Mouse (Mus musculus): Measurements from ENCODE around the gene Mapk1ip1.
A peak's percentile ranks its signal among the peaks of the same experiment; 100 is the strongest.

Gene Mapk1ip1

DNA sequence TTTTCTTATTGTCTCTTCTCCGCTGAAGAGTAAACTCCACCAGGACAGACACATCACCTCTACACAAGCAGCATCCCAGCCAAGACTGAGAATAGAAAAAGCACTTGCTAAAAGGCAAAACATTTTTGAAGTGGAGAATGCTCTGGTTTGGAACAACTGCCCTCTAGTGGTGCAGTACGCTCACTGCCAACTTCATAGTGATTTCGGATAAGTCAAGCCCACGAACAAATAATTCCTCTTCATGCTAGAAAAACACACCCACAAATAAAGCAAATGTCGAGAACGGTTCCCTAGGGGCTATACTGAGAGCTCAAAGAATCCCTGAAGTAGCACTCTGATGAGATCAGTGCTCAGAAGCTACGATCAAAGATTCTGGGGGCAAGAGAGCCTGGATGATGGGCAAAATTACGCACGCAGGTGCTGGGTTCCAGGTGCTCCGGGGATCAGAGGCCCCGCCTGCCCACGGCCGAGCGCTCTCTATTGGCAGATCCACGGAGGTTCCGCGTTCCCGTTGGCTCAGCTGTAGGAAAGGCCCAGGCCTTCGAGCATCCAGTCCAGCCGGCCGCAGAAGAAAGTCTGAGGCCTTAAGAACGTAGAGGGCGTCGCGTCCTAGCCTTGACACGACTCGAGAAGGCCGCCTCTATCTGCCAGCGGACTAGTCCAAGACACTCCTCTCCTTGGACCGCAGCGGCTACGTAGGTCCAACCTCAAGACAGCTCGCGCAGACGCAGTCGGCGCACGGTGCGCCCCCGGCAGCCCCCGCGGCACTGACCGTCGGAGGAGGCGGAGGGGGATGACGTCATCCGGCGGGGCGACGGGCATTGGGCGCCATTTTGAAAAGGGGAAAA is at the start of gene Mapk1ip1, which contains the start of gene Ppp2r2d:
Gene Mapk1ip1 (minus strand): TSS at position 730 of the 848 bp plus-strand sequence.
Gene Ppp2r2d (plus strand): TSS at position 536 of the 848 bp plus-strand sequence.
- DNase-seq, result peak; percentile 97

DNA sequence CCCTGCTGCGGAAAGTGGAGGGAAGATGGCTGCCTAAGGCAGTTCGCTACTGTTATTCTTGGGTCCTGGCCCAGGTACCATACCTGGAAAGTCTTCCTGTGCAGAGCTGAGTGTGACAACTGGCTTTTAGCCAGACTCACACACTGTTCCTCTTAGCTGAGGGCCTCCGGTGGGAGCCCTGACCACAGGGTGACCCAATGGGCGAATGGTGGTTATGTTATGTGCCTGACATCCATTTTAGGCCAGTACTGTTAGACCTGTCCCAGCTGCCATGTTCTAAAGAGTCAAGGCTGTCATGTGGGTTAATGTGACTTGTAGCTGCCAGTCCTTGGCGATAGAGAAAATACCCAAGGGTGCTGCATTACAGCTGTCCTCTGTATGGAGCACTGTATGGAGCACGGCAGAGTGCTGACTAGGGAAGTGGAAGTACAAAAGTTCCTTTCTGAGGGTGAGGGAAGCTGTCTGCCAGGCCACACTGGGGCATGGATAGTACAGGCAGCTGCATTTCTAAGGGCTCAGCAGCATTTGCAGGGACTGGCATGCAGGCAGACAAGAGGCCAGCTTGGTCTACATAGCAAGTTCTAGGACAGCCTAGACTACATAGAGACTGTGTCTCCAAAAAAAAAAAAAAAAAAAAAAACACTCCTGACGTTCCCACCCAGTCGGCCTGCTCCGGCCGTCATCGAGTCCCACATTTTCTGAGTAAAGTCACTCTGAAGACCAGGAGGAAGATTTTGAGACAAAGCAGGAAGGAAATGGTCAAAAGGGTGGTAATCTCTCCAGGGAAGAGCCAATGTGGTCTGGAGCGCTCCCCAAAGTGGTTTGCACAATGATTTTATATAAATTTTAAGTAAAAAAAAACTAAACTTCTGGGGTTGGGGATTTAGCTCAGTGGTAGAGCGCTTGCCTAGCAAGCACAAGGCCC is 39.6 kb upstream of the Mapk1ip1 start:
- no peak for DNase-seq

DNA sequence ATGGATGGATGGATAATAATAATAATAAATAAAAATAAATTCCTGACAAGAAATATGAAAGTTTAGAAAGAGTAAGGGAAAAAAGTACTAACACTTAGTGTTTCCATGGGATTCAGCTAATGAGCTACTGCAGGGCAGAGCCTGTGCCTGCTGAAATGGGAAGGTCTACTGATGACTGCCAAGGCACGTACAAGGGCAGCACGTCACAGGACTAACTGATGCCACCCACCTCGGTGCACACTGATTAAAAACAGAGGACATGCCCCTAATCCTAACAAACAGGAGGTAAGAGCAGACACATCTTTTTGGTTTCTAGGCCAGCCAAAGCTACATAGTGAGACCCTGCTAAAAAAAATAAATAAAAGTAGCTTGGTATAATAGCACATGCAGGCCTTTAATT is 37.7 kb upstream of the Mapk1ip1 start:
- DNase-seq, result no peak

DNA sequence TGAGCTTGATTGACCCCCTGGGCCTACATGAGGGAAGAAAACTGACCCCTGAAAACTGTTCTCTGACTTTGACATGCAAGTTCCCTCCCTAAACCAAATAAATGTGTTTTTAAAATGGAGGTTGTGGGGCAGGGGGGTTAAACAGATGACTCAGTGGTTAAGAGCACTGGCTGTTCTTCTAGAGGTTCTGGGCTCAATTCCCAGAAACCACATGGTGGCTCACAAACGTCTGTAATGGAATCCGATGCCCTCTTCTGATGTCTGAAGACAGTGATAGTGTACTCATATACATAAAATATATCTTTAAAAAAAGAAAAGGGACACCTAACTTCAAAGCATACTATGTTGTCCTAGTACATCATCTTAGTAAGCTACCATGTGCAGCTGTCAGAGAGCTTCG is 29.0 kb upstream of the Mapk1ip1 start:
- DNase-seq, result no peak

DNA sequence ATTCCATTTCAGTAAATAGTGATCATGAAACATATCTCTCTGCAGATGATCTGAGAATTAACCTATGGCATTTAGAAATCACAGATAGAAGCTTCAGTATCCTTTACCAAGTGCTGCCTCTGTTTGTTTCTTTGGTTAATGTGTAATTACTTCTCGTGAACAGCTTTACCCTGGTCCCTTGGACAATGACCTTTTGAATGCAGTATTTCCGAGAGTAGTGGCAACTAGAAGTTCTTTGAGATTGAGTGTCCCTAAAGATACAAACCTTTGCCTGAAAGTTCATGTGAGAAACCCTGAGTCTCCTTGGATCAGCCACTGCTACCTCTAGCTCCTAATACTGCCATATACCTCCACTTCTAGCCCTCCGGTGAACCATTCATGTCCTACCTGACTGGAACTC is 26.9 kb upstream of the Mapk1ip1 start:
- no peak for DNase-seq

DNA sequence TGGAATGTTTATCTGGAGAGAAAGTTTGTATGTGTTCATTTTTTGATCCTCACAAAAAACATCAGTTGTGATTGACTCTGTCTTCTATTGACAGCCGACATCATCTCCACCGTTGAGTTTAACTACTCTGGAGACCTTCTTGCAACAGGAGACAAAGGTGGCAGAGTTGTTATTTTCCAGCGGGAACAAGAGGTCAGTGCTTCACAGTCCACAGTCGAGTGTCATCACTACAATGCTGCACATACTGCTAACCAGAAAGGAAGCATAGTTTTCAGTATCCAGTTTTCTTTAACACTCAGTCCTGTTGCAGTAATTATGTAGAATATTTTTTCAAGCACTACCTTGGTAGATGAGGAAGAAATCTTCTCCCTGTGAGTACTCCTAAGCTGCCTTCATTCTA is 22.2 kb upstream of the Mapk1ip1 start:
- DNase-seq, result no peak

DNA sequence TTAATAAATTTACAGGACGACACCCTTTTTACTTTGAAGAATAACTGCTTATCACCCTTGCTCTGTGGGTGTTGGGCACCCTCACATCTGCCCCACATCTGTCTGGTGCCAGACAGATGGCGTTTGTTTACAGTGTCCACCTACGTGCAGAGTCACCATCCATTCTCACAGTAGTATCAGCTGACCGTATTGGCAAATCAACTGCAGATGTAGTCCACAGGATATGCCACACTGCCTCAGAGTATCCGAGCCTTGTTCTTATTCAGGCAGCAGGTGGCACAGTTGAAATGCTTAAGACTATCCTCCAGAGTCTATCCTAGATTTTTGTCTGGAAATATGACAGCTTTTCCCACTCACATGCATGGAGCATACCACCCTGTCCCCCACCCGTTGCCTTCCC is 21.2 kb upstream of the Mapk1ip1 start:
- no peak for DNase-seq

DNA sequence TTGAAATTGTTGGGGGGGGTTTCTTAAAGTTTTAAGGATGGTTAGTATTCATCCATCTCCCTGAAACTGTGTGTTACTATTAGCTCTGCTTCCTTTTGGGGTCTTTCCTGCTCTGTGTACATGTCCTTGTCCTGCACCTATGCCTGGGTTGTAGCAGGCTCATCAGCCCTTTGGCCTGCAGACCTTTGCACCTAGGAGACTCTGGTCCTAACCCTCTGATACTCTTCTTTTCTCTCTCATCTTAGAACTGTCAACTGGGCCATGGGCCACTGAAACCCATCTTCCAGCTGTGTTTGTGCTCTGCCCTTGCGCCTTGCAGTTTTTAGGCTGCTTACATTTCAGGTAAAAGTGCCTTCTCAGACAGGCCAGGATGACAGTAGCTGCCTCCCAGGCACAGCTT is 18.7 kb upstream of the Mapk1ip1 start:
- DNase-seq, result no peak

DNA sequence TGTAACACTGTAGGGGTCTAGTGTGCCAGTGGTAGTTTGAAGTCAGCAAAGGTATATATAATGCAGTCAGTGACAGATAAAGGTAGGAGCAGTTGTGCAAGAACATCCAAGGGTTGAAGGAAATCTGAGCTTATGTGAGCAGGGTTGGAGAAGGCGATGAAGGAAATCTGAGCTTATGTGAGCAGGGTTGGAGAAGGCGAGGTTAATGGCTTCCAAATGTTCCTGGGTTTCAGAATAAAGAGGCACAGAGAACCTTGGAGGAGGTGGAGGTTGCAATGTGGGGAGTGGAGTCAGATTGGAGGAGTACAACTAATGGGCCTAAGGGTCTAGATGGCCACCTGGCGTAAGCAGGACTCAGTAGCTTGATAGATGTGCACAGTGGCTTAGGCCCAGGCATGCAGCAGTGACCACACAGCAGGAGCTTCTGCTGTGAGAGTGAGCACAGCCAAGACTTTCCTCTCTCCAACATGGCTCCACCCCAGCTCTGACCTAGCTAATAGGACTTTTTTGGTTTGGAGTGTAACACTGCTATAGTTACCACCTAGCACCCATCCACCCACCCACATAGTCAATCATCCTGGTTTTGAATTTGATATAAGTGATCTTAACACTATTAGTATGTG is 18.0 kb upstream of the Mapk1ip1 start:
- no peak for DNase-seq

DNA sequence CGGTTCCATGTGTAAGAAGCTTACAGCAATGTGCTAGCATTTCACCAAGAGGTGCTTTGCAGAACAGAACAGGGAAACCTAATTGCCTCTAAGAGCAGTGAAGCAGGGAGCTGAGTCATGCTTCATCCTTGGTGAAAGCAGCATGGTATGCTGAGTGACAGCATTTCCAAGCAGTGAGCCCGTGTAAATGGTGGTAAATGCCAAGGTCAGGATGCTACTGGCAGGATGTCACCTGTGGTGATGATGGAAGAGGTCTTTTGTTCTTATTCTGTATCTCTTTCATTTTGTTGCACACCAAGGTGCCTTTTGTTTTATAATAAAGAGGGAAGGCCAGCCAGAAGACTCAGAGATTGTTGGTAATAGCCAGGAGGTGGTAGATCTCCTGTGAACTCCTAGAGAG is 10.6 kb upstream of the Mapk1ip1 start:
- DNase-seq, result no peak

DNA sequence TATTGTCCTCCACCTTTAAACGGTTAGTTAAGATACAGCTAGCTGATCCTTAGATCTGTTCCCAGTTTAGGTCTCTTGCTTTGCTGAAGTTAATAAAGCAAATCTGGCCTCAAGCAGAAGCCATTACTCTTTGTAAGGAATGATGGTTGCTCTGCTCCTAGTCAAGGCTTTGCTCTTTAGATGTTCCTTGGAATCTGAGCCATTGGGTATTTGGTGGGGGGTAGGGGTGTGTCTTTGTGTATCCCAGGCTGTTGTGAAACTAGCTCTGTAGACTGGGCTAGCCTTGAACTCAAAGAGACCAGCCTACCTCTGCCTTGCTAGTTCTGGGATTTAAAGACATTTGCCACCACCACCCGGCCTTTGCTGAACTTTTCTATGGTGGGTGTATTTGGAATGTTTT is 8.1 kb upstream of the Mapk1ip1 start:
- DNase-seq, result no peak

DNA sequence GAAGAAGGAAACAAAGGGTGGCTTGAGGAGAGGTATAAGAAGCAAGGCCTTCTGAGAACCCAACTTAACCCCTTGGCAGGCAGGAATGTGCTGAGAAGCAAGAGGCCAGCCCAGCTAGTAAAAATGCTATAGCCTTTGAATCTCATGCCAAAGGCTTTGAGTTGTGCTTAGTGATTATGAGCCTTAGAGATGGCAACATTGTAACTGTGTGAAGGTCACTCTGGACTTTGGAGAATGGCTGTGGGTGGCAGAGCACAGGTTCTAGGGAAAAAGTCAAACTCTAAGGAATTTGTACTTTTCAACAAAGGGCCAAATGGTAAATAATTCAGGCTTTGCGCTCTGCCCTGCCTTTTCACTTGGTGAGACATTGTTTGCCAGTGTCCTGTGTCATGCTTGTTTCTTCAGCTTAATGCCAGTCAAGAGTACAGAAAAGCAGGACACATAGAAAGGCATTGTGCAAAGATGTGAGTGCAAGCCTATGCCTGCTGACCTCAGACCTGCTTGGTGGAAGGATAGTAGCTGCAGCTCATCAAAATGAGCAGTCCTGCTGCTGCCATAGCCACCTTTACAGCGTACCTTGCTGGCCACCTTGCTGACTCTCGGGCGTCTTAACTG is 7.5 kb upstream of the Mapk1ip1 start:
- DNase-seq, result no peak

DNA sequence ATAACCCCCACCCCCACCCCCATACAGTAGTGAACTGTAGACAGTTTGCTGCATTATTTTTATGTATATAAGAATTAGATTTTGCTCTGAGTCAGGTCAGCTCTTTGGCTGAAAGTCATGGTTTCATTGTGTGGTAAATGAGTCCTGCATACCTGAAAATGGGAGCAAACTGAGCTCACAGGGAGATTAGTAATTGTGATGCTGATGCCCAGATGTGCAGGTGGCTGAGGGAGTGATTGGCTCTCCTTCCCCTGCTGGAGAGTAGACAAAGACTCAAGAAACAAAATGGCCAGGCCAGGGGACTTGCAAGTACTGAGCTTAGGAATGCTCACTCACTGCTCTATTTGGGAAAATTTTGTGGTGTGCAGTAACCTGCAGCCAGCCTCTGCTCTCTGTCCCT is 4.0 kb upstream of the Mapk1ip1 start:
- no peak for DNase-seq

DNA sequence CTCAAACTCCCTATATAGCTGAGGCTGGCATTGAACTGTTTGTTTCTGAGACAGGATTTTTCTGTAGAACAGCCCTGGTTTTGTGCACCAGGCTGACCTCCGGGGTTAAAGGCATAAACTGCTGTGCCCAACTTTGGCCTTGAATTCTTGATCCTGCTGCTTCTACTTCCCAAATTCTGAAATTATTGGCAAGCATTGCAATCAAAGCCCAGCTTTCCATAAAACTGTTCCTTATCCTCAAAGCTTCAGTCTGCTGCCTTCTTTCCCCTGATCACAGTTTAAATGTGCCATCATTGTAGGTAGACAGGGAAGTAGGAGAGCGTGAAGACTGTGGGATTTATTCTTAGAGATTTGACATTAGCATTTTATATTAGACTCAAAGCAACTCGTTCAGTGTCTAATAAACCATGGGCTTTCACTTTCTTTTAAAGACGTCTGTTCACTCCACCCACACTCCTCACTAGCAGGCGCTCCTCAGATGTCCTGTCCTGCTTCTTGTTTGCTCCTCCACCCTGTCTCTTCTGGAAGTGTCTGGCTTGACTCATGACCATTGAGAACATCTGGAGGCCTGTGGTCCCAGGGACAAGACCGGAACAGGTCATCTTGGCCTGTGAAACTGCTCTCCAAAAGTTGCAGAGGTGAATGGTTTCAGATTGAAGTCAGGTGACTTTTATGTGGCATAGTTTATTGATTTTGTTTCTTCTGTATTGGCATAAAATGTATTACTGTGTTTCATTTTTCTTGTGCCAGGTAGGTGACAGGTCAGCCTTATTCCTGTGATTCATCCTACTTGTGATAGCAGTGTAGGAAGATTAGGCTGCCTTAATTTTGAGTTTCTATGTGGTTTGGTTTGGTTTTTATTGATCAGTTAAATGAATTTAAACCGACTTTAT is 2.2 kb upstream of the Mapk1ip1 start:
- no peak for DNase-seq

DNA sequence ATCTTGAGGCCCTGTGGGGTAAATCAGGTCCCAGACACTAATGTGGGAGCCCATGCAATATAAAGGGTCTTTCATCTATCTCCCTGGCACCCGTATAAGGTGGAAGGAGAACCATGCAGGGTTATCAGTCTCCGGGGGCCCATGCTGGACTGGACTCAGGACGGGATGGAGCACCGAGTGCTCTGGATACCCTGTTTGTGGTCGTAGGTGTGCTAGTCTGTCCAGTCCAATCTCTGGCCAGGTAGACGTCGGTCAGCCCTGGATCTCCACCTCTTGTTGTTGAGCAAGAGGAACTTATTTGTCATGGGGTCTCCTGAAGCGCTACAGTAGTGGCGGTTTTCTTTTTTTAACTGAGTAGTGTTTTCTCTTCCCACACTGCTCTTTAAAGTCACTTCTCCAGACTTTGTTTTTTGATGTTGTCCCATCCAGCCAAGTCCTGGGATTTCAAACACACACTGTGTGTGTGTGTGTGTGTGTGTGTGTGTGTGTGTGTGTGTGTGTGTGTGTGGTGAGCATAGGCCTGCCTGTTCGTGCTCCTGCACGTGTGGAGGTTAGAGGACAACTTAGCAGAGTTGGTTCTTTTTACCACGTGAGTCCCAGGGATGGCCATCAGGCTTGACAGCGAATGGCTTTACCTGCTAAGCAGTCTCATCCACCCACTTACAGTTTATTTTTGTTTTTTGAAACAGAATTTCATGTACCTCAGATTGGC is 1.4 kb upstream of the Mapk1ip1 start:
- peak; percentile 19 for DNase-seq

DNA sequence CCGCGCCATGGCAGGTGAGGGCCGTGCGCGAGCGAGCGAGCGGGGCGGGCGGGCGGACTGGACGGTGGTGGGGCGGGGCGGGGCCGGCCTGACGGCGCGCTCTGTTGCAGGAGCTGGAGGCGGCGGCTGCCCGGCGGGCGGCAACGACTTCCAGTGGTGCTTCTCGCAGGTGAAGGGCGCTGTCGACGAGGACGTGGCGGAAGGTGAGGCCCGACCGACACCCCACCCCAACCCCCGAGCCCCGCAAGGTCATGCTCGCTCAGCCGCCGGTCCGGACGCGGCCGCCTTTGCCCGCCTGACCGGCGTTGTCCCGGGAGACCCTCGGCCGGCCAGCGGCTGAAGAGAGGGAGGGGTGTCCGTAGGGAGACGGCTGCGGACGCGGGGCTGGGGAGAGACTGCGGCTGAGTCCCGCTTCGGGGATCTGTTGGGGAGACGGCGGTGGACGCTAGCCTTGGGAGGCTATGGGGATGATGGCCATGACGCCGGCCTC is 474 bp upstream of the Mapk1ip1 start:
- DNase-seq, result no peak

DNA sequence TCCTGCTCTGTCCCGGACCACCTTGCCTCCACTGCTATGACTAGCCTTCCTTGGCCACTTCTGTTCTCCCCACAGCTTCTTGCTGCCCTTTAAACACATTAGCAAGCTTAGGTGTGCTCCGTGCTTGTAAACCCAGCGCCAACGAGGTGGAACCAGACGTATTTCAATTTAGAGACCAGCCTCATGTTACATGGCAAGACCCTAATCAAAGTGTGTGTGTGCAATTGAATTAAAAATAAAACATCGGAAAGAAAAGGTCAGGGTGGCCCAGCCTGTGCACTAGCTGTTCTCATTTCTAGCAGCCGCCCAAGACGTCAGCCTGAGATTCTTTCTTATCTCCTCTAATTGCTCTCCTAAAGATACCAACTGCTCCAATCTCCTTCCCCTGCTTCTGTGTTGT is 962 bp downstream of the Mapk1ip1 start:
- DNase-seq, result no peak

DNA sequence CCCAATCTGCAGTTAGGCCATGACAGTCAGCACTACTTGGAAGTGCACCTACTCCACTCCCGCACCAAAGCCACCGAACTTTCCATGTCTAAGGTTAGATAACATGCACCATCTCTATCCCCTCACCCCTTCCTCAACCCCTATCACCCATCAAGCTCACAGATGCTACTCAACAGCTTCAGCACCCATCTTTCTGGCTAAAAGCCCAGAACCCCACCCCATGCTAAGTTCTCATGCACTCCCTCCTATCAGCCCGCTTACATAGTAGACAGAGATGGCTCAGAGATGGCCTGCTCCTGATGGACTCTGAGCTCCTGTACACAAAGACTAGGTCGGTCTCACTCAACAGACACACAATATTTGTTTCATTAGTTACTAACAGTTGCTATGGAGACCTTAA is 2.7 kb downstream of the Mapk1ip1 start:
- no peak for DNase-seq

DNA sequence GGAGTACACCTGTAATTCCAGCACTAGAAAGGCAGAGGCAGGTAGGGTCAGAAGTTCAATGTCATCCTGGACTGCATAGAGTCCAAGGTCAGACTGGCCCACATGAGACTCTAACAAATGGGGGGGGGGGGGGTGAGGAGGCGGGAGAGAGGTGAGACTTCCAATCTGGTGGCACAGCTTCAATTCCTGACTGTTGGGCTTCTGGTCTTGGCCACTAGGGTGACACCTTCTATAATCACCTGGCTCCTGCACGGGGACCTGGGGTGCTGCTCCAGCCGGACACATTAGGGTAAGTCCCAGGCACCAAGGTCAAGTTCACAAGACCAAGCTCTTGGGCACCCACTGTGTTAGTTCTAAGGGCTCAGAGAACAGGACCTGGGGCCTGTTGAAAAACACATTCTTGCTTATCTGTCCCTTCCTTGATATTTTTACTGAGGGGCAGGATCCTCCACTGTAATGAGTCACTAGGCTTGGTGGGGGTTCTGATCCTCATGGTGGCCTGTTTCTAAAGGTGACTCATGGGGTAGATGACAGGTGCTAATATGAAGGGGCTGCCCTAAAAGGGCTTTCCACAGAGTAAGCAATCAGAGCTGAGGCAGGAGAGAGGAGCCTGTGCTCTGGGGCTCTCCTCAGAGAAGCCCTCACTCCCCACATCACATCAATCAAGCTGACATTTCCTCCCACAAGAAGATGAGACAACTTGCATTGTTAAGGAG is 4.5 kb downstream of the Mapk1ip1 start:
- no peak for DNase-seq

DNA sequence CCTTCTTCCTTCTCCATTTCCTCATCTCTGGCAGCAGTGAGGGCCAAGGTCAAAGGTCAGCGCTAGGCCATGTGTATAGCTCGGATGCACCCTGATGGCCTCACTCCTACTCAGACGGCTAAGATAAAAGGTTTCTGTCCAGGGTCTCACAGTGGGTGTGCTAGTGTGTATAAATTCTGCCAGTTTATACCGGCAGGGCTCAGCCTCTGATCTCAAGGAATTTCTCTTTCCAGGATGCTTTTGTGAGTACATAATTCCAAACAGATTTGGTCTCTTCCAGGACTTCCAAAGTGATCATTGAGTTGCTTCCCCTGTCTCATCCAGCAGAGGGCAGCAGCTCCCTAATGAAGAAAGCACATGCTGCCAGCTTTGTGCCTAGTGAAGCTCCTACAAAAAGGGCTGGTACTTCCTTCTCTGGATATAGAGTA is 5.5 kb downstream of the Mapk1ip1 start:
- peak; percentile 71 for DNase-seq

Data from thymus, postnatal 4 days (tissue).